9 mouse cellular contexts compared by ENCODE assay signal in genomic region chr14:36866966-36867700, GRCm38 (mm10).
DNase-seq lines count a peak whose midpoint lies in the region; ATAC-seq and TF ChIP-seq lines count a peak whose summit lies in the region.
"Had no signal": no experiment of that assay in that cellular context is flagged by ENCODE, and none has a peak within 500 bp of the region (broad histone marks: within the 10 kb centered on the region; RNA-seq: fewer than 3 reads in every experiment).

No protein-coding gene starts in this region.

- no peaks in the 10 kb centered on the region for H3K4me1 ChIP-seq in heart, embryonic 10.5 days
- H3K4me1 ChIP-seq: limb, embryonic 13.5 days had no signal

- peak; percentile 63 for TF ChIP-seq CTCF in Patski (IDR thresholded peaks at IDR 0.05)

- 18% methylated on average over 6 of the region's 6 CpGs for WGBS in heart, embryonic 10.5 days

- POLR2A ChIA-PET in Patski (lab: Charles Lee), result no interaction called here

- H3K4me3 ChIP-seq in heart, embryonic 10.5 days, result no peak overlapping the region
- H3K4me3 ChIP-seq: limb, embryonic 13.5 days had no signal

- CTCF ChIA-PET in Patski (lab: Charles Lee), result interaction anchor here (0.8 to 2.3 kb wide), 19 partner anchors 9 to 166 kb away, joined by 3 to 36 read pairs (median 4); no protein-coding TSS in a partner anchor

- DNase-seq in heart, adult 8-10 months (ENCODE audit: low spot score), result peak; percentile 72
- no peak for DNase-seq in heart, embryonic 10.5 days (ENCODE audit: low spot score)
- DNase-seq in Patski (ENCODE audit: low read depth, low spot score), result no peak
- DNase-seq in cerebellum, adult 9-11 months, result peak; percentile 30
- DNase-seq in layer of hippocampus, adult 9-10 months (ENCODE audit: low spot score), result peak; percentile 60
- DNase-seq in telencephalon, adult 2 months (ENCODE audit: low read depth, low spot score), result peak; percentile 65

- no peaks in the 10 kb centered on the region for H3K36me3 ChIP-seq in heart, embryonic 10.5 days
- H3K36me3 ChIP-seq: limb, embryonic 13.5 days had no signal

- no peaks in the 10 kb centered on the region for H3K27me3 ChIP-seq in heart, embryonic 10.5 days (ENCODE audit: insufficient read depth, poor library complexity, severe bottlenecking)
- no peaks in the 10 kb centered on the region for H3K27me3 ChIP-seq in Patski
- H3K27me3 ChIP-seq: limb, embryonic 13.5 days had no signal

- ATAC-seq in Patski, result peak; percentile 63
- peak; percentile 63 for ATAC-seq in granulocyte monocyte progenitor cell, adult 5-6 weeks (replicated peaks; ENCODE audit: poor library complexity, severe bottlenecking)
- ATAC-seq in megakaryocyte progenitor cell, adult 5-6 weeks (replicated peaks; ENCODE audit: poor library complexity), result peak; percentile 62

- no peaks in the 10 kb centered on the region for H3K9me3 ChIP-seq in heart, embryonic 10.5 days
- H3K9me3 ChIP-seq: limb, embryonic 13.5 days had no signal

- no peak overlapping the region for H3K27ac ChIP-seq in heart, embryonic 10.5 days
- H3K27ac ChIP-seq: limb, embryonic 13.5 days had no signal

- in situ Hi-C loops in Patski (cut with MboI; ENCODE audit: low pct_unique_long_range_greater_than_20kb), result loop anchor here (5.0 kb wide), 1 partner anchor 170 kb away; no protein-coding TSS in a partner anchor

Comparison
In these comparisons a context has a peak if more than half of its experiments do, and no peak if none do; other contexts are left out.
1. DNase-seq: peak in heart, adult 8-10 months (single experiment), cerebellum, adult 9-11 months (single experiment), layer of hippocampus, adult 9-10 months (single experiment) and telencephalon, adult 2 months (single experiment); none in heart, embryonic 10.5 days (single experiment) and Patski (single experiment).
2. Peak in every context shown above with its lines, with median percentiles within 50 percentile points of each other: ATAC-seq.